Mouse (Mus musculus): ENCODE measurements around the gene Smim20. TPM values are rescaled to one million over a fixed set of nuclear protein-coding genes. Genes with fewer than 3 reads are reported as not detected.

Smim20 gene
- polyA plus RNA-seq, 1 experiment from 2014 or later = 30.9 TPM

- H3K9me3 ChIP-seq (replicated peaks; ENCODE audit: control insufficient read depth, low read length) = no peaks in the 10 kb centered on the region
- no peak overlapping the region for H3K4me2 ChIP-seq (ENCODE audit: low read depth, low read length)
- H3K27me3 ChIP-seq (ENCODE audit: control insufficient read depth, insufficient read depth, low read depth, low read length) = no peaks in the 10 kb centered on the region
- no peaks in the 10 kb centered on the region for H3K36me3 ChIP-seq (ENCODE audit: control insufficient read depth, insufficient read depth)
- H3K4me1 ChIP-seq (ENCODE audit: control insufficient read depth, low read depth, low read length) = no peaks in the 10 kb centered on the region
- no peak overlapping the region for H3K4me3 ChIP-seq (ENCODE audit: low read depth, low read length)
- no peak overlapping the region for H3K27ac ChIP-seq (ENCODE audit: low read length)
- WGBS (ENCODE audit: insufficient replicate concordance) = 72% methylated on average over 13 of the region's 13 CpGs
- no peak for ATAC-seq (ENCODE audit: low read depth)
- no peak overlapping the region for H3K9ac ChIP-seq (ENCODE audit: low read depth, low read length)
Measured at GRCm38 (mm10) chr5:53314404-53315167, 47.7 kb downstream of the Smim20 start.

DNA sequence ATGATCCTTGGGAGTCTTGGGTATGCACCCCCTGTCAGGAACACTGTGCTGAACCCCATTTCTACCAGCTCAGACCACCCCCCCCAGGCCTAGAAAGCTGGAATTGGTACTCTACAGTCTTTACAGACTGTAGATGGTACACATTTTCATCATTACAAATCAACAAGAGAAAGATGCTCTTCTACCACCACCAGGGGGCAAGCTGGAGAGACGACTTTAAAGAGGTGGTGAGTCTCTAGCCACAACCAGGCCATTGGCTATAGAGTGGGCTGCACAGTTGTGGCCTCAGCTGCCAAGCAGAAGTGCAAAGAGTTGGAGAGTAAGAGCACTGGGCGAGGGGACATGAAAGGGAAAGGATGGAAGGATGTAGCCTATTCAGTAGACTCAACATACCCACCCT is 48.9 kb downstream of the Smim20 start:
- H3K4me2 ChIP-seq (ENCODE audit: low read depth, low read length) = no peak overlapping the region
- no peaks in the 10 kb centered on the region for H3K36me3 ChIP-seq (ENCODE audit: control insufficient read depth, insufficient read depth)
- ATAC-seq (ENCODE audit: low read depth) = no peak
- WGBS (ENCODE audit: insufficient replicate concordance) = 24% methylated on average over 2 of the region's 2 CpGs
- H3K4me1 ChIP-seq (ENCODE audit: control insufficient read depth, low read depth, low read length) = no peaks in the 10 kb centered on the region
- no peaks in the 10 kb centered on the region for H3K27me3 ChIP-seq (ENCODE audit: control insufficient read depth, insufficient read depth, low read depth, low read length)
- H3K27ac ChIP-seq (ENCODE audit: low read length) = no peak overlapping the region
- no peak overlapping the region for H3K9ac ChIP-seq (ENCODE audit: low read depth, low read length)
- H3K9me3 ChIP-seq (replicated peaks; ENCODE audit: control insufficient read depth, low read length) = no peaks in the 10 kb centered on the region
- no peak overlapping the region for H3K4me3 ChIP-seq (ENCODE audit: low read depth, low read length)

- Histone ChIP-seq H3K9ac (ENCODE audit: low read depth, low read length) (no peak overlapping the region), H3K4me3 (ENCODE audit: low read depth, low read length) (no peak overlapping the region), H3K4me2 (ENCODE audit: low read depth, low read length) (no peak overlapping the region), H3K36me3 (ENCODE audit: control insufficient read depth, insufficient read depth) (no peaks in the 10 kb centered on the region), H3K27ac (ENCODE audit: low read length) (no peak overlapping the region), H3K27me3 (ENCODE audit: control insufficient read depth, insufficient read depth, low read depth, low read length) (no peaks in the 10 kb centered on the region), H3K4me1 (ENCODE audit: control insufficient read depth, low read depth, low read length) (no peaks in the 10 kb centered on the region), H3K9me3 (replicated peaks; ENCODE audit: control insufficient read depth, low read length) (no peaks in the 10 kb centered on the region)
- WGBS (ENCODE audit: insufficient replicate concordance) = 59% methylated on average over 3 of the region's 3 CpGs
- no peak for ATAC-seq (ENCODE audit: low read depth)
Measured at GRCm38 (mm10) chr5:53317396-53317795, 50.5 kb downstream of the Smim20 start.

- H3K4me2 ChIP-seq (ENCODE audit: low read depth, low read length) = no peak overlapping the region
- no peaks in the 10 kb centered on the region for H3K4me1 ChIP-seq (ENCODE audit: control insufficient read depth, low read depth, low read length)
- H3K9me3 ChIP-seq (replicated peaks; ENCODE audit: control insufficient read depth, low read length) = no peaks in the 10 kb centered on the region
- H3K36me3 ChIP-seq (ENCODE audit: control insufficient read depth, insufficient read depth) = no peaks in the 10 kb centered on the region
- H3K9ac ChIP-seq (ENCODE audit: low read depth, low read length) = no peak overlapping the region
- WGBS (ENCODE audit: insufficient replicate concordance) = 66% methylated on average over 7 of the region's 7 CpGs
- ATAC-seq (ENCODE audit: low read depth) = no peak
- no peak overlapping the region for H3K4me3 ChIP-seq (ENCODE audit: low read depth, low read length)
- H3K27me3 ChIP-seq (ENCODE audit: control insufficient read depth, insufficient read depth, low read depth, low read length) = no peaks in the 10 kb centered on the region
- no peak overlapping the region for H3K27ac ChIP-seq (ENCODE audit: low read length)
Measured at GRCm38 (mm10) chr5:53317885-53318466, 51.1 kb downstream of the Smim20 start.

GRCm38 (mm10) chr5:53320331-53320730 is 53.4 kb downstream of the Smim20 start:
- H3K36me3 ChIP-seq (ENCODE audit: control insufficient read depth, insufficient read depth) = no peaks in the 10 kb centered on the region

GRCm38 (mm10) chr5:53321901-53322300 is 55.0 kb downstream of the Smim20 start:
- no peak for ATAC-seq (ENCODE audit: low read depth)
- no peak overlapping the region for H3K4me2 ChIP-seq (ENCODE audit: low read depth, low read length)
- no peak overlapping the region for H3K4me3 ChIP-seq (ENCODE audit: low read depth, low read length)
- no peak overlapping the region for H3K9ac ChIP-seq (ENCODE audit: low read depth, low read length)
- no peak overlapping the region for H3K27ac ChIP-seq (ENCODE audit: low read length)
- H3K9me3 ChIP-seq (replicated peaks; ENCODE audit: control insufficient read depth, low read length) = no peaks in the 10 kb centered on the region
- WGBS (ENCODE audit: insufficient replicate concordance) = 75% methylated on average over 9 of the region's 9 CpGs
- H3K36me3 ChIP-seq (ENCODE audit: control insufficient read depth, insufficient read depth) = no peaks in the 10 kb centered on the region
- H3K27me3 ChIP-seq (ENCODE audit: control insufficient read depth, insufficient read depth, low read depth, low read length) = no peaks in the 10 kb centered on the region
- no peaks in the 10 kb centered on the region for H3K4me1 ChIP-seq (ENCODE audit: control insufficient read depth, low read depth, low read length)

More at GRCm38 (mm10) chr5:53320331-53320730, 53.4 kb downstream of the Smim20 start:
- ATAC-seq (ENCODE audit: low read depth) = no peak
- H3K4me3 ChIP-seq (ENCODE audit: low read depth, low read length) = no peak overlapping the region
- H3K4me2 ChIP-seq (ENCODE audit: low read depth, low read length) = no peak overlapping the region
- WGBS (ENCODE audit: insufficient replicate concordance) = 70% methylated on average over 3 of the region's 3 CpGs
- H3K27ac ChIP-seq (ENCODE audit: low read length) = no peak overlapping the region
- no peak overlapping the region for H3K9ac ChIP-seq (ENCODE audit: low read depth, low read length)
- no peaks in the 10 kb centered on the region for H3K9me3 ChIP-seq (replicated peaks; ENCODE audit: control insufficient read depth, low read length)
- H3K27me3 ChIP-seq (ENCODE audit: control insufficient read depth, insufficient read depth, low read depth, low read length) = no peaks in the 10 kb centered on the region
- no peaks in the 10 kb centered on the region for H3K4me1 ChIP-seq (ENCODE audit: control insufficient read depth, low read depth, low read length)

DNA sequence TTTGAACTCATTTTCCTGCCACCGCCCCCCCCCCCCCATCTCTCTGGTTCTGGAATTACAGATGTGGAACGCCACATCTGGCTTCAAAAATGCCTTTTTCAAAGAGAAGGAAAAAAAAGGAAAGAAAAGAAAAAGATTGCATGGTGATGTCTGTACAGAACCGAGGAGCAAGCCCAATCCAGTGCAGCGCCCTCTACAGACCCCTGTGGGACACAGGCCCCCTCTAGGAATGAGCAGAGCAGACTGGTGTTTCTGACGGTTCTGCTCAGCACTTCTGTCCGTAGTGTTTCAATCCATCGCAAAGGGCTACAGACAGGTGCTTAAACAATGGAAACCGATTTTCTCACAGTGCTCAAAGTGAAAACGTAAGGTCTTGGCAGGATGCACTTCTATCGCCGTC is 55.6 kb downstream of the Smim20 start:
- Histone ChIP-seq H3K9ac (ENCODE audit: low read depth, low read length) (no peak overlapping the region), H3K36me3 (ENCODE audit: control insufficient read depth, insufficient read depth) (no peaks in the 10 kb centered on the region), H3K27ac (ENCODE audit: low read length) (no peak overlapping the region), H3K27me3 (ENCODE audit: control insufficient read depth, insufficient read depth, low read depth, low read length) (no peaks in the 10 kb centered on the region), H3K4me1 (ENCODE audit: control insufficient read depth, low read depth, low read length) (no peaks in the 10 kb centered on the region), H3K4me2 (ENCODE audit: low read depth, low read length) (no peak overlapping the region), H3K9me3 (replicated peaks; ENCODE audit: control insufficient read depth, low read length) (no peaks in the 10 kb centered on the region), H3K4me3 (ENCODE audit: low read depth, low read length) (no peak overlapping the region)
- ATAC-seq (ENCODE audit: low read depth) = no peak
- 64% methylated on average over 11 of the region's 11 CpGs for WGBS (ENCODE audit: insufficient replicate concordance)

GRCm38 (mm10) chr5:53323121-53323520 is 56.2 kb downstream of the Smim20 start:
- H3K27me3 ChIP-seq (ENCODE audit: control insufficient read depth, insufficient read depth, low read depth, low read length) = no peaks in the 10 kb centered on the region
- no peak overlapping the region for H3K4me3 ChIP-seq (ENCODE audit: low read depth, low read length)
- WGBS (ENCODE audit: insufficient replicate concordance) = 34% methylated on average over 7 of the region's 7 CpGs
- H3K9me3 ChIP-seq (replicated peaks; ENCODE audit: control insufficient read depth, low read length) = no peaks in the 10 kb centered on the region
- no peak overlapping the region for H3K9ac ChIP-seq (ENCODE audit: low read depth, low read length)
- ATAC-seq (ENCODE audit: low read depth) = no peak
- H3K4me1 ChIP-seq (ENCODE audit: control insufficient read depth, low read depth, low read length) = no peaks in the 10 kb centered on the region
- no peaks in the 10 kb centered on the region for H3K36me3 ChIP-seq (ENCODE audit: control insufficient read depth, insufficient read depth)
- no peak overlapping the region for H3K4me2 ChIP-seq (ENCODE audit: low read depth, low read length)
- H3K27ac ChIP-seq (ENCODE audit: low read length) = no peak overlapping the region

DNA sequence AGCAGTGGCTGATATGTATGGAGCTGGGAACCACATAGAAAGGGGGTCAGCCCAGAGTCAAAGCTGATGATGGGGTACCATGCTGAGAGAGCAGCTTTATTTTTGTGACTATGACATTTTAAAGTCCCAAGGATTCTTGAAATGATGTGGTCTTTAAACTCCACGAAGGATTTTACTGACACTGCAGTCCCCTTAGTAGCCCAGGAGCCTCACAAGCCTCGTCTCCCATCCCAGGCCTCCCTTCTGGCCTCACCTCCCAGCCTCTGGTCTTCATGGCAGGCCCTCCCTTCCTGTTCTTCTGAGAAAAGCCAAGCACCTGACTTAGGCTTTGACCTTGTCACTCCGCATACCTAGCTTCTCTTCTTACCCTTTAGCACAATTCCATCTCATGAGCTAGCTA is 57.4 kb downstream of the Smim20 start:
- no peak overlapping the region for H3K27ac ChIP-seq (ENCODE audit: low read length)
- no peaks in the 10 kb centered on the region for H3K27me3 ChIP-seq (ENCODE audit: control insufficient read depth, insufficient read depth, low read depth, low read length)
- H3K9ac ChIP-seq (ENCODE audit: low read depth, low read length) = no peak overlapping the region
- WGBS (ENCODE audit: insufficient replicate concordance) = 48% methylated on average over 3 of the region's 3 CpGs
- H3K9me3 ChIP-seq (replicated peaks; ENCODE audit: control insufficient read depth, low read length) = no peaks in the 10 kb centered on the region
- ATAC-seq (ENCODE audit: low read depth) = no peak
- no peaks in the 10 kb centered on the region for H3K4me1 ChIP-seq (ENCODE audit: control insufficient read depth, low read depth, low read length)
- no peak overlapping the region for H3K4me2 ChIP-seq (ENCODE audit: low read depth, low read length)
- no peak overlapping the region for H3K4me3 ChIP-seq (ENCODE audit: low read depth, low read length)
- no peaks in the 10 kb centered on the region for H3K36me3 ChIP-seq (ENCODE audit: control insufficient read depth, insufficient read depth)

All from liver, embryonic 16.5 days (tissue).